Mouse (Mus musculus) sigmoid colon, adult 10 weeks (tissue): Measurements from ENCODE around the gene Dcaf4. TPM values are rescaled to one million over a fixed set of nuclear protein-coding genes. Genes with fewer than 3 reads are reported as not detected.

ENCODE experiments used
- polyA plus RNA-seq: library from polyadenylated mRNA; stranded (reverse); fragments of 350-450 nt; fragmentation: Illumina TruSeq; extraction: RNeasy Lipid Tissue Mini Kit (QIAGEN cat#74804); gene quantifications from one replicate; pipeline ENCODE4 v1.2.3, GENCODE M21; 2014; ENCODE audit warnings: low read depth, low replicate concordance

The Dcaf4 gene
- polyA plus RNA-seq, result 2.4 TPM

DNA sequence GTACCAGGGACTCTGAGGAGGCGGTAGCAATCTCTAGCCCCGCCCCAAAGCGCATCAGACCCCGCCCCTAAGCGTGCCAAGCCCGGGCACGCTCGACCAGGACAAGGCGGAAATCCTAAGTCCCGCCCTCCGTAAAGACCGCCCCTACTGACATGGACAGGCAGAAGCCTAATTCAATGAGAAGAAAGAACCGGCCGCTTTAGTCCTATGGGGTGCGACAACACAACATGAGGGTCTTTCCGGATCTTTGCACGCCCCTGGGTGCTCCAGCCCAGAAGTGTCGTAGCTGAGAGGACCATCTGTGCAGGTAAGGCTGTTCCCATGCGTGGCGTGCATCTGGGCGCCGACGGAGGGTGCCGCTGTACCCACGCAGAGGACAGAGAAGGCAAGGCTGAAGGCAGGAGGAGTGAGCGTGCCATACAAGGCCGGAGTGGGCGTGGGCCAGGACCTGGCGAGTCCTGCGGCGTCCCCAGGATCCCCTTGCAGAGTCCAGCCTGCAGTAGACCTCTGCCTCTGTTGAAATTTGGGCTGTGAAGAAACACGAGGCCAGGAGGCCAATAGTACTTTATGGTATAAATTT lies at the start of gene Dcaf4:
Dcaf4 (plus strand) TSS at position 156 of the 580 bp plus-strand sequence.

GRCm38 (mm10) chr12:83487476-83487991 lies 32.7 kb upstream of the Dcaf4 start, which contains the start of gene Dpf3:
Gene Dpf3, minus strand, starts transcription at chr12:83487716.

Other genes with a start within 250 kb of the Dcaf4 start
- 4.5 TPM for gene Dpf3, start 32.8 kb upstream of the Dcaf4 start, polyA plus RNA-seq
- gene Zfyve1, start 76.8 kb downstream of the Dcaf4 start, polyA plus RNA-seq, result 16.6 TPM
- 396 TPM for gene Rbm25, start 110.8 kb downstream of the Dcaf4 start, polyA plus RNA-seq
- gene Psen1, start 167.7 kb downstream of the Dcaf4 start, polyA plus RNA-seq, result 88.3 TPM
- gene Papln, start 243.2 kb downstream of the Dcaf4 start, polyA plus RNA-seq, result 0.19 TPM